Mouse (Mus musculus): ENCODE data around the gene Fam53b. TPM values are rescaled to one million over a fixed set of nuclear protein-coding genes. Genes with fewer than 3 reads are reported as not detected.
A peak's percentile ranks its signal among the peaks of the same experiment; 100 is the strongest.

Fam53b gene
- 10 to 100 TPM; 41.2 to 71.7 TPM for total RNA-seq (2021)
- long read RNA-seq, experiment 1, partial matches to known transcripts = 1 of 8 reads
- long read RNA-seq, experiment 1, other reads (novel, unspliced or antisense) = 4 of 8 reads
- long read RNA-seq, experiment 2, partial matches to known transcripts = 0 of 9 reads
- long read RNA-seq, experiment 2, other reads (novel, unspliced or antisense) = 5 of 9 reads

DNA sequence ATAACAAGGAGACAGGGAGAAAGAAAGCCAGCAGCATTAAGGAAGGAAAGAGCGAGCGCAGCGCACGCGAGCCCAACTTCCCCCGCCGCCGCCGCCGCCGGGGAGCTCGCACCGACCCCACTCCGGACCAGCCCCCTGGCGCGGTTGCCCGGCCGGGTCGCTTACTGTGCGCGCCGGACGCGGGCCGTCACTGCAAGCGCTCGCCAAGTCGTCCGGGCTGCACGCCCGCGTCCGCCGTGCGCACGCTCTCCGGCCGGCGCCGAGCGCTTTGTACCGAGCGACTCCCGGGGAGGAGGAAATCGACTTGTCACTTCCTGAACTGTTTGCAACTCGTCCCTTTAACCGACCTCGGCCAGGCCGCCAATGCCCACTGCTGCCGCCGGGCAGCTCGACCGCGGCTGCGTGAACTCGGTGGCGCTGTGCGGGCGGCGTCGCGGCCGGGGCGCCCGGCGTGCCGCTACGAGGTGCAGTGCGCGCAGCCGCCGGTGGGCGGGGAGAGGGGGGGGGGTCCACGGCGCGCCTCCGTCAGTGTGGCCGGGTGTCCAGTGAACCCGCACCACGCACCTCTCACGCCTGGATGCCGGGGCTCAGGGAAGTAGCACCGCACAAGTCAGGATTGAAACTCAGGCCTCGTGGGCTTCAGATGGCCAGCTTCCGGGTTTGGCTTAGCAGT is at the start of gene Fam53b:
Gene Fam53b (minus strand): TSS at position 471 of the 673 bp plus-strand sequence.
- DNase-seq (ENCODE audit: low spot score in 2 of 2) = peak; percentile 76 to 81

DNA sequence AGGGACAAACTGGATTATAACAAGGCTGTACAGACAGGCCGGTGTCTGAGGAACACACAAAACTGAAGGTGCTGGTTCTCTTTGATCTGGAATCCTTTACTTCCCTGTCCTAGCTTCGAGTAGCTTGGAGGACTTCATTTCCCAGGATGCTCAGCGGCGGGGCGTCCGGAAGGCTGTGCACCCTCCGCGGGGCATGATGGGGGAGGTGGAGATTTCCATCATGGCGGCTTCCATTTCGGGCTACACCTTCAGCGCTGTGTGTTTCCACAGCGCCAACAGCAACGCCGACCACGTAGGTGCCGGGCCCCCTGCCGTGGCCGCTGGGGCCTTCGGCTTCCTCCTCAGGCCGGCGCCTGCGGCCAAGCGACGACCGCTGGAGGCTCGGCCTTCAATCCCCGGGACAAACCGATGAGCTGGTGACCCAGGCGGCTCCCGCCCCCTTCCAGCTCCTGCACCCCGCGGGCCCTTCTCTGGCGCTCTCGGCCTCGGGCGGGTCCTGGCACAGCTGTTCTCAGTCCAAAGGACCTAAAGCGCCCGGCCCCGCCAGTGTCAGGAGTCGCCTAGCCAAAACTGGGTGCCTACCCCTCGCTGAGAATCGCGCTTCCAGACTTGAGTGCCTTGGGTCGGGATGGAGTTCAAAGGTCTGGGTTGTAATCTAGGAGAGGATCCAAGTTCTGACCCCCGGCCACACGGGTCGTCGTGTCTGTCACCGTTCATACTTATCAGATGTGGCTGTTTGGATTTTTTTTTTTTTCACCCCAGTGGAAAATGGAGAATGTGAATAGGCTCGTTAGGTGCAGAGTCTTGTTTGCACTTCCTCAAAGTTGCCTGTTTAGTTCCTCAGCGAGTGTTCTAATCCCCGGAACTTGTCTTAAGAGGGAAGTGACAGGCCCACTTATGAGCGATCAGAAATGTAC is 45.6 kb upstream of the Fam53b start, which contains the start of gene Abraxas2:
Gene Abraxas2 (plus strand): TSS at position 184 of the 917 bp plus-strand sequence.
- DNase-seq (ENCODE audit: low spot score in 2 of 2) = peak; percentile 84 to 87

DNA sequence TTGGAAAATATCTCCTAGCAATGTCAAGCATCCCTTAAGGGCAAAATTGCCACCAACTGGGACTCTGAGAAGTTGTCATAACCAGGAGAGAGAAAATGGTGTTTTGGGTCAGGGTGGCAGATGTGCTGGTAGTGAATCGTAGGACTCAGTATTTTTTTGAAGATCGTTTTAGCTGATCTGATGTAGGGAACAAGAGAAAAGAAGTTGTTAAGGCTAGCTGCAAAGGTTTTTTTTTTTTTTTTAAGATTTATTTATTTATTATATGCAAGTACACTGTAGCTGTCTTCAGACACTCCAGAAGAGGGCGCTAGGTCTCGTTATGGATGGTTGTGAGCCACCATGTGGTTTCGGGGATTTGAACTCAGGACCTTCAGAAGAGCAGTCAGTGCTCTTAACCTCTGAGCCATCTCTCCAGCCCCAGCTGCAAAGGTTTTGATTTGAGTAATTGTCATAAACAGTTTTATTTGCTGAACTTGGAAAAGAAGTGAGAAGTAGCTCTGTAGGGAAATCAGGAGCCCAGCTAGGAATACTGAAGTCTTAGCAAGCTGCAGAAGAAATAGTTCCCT is 44.4 kb upstream of the Fam53b start:
- DNase-seq (ENCODE audit: low spot score in 2 of 2) = no peak

DNA sequence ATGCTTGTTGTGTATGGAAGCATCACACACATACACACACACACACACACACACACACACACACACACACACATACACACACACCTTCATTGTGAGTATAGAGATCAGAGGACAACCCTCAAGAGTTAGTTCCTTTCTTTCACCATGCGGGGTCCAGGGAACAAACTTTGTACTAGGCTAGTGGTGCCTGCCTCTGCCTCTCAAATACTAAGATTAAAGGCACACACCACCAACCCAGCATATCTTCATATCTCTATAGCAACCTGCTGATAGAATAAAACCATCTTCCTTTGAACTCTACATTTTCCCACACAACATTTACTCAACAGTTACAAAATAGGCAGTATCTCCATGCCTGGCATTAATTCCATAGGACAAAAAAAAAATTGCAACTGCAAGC is 42.4 kb upstream of the Fam53b start:
- no peak for DNase-seq (ENCODE audit: low spot score in 2 of 2)

DNA sequence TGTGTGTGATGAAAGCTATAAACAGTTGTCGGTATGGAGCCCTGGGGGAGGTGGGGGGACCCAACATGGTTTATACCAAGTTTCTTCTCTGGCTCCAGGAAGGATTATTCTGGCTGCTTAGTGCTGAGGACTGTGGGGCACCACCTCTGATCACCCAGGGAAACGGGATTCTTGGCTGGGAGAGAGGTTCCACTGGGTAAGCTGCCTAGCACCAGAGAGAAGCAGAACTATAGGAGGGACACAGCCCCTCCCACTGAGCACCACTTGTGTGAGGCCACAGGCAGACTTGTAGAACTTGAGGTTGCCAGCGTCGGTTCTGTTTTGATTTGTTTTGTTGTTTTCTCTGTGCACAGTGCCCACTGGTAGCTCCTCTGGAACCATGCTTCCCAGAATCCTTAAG is 40.3 kb upstream of the Fam53b start:
- no peak for DNase-seq (ENCODE audit: low spot score in 2 of 2)

DNA sequence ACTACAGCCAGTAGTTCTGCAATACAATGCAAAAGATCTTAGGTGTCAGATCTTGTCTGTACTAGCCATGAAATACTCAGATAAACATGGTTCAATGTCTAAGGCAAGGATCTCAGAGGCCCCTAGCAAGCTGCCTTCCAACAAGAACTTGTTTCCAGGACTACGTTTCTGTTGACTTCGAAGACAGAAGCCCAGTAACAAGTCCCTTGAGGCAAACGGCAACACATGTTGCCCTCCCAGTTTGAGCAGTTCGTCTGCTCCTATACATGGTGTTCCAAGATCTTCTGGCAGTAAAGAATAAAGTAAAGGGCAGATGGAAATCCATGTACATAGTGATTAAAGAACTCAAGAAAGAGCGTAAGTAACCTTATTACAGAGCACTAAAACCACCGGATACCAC is 39.7 kb upstream of the Fam53b start:
- DNase-seq (ENCODE audit: low spot score in 2 of 2) = no peak

DNA sequence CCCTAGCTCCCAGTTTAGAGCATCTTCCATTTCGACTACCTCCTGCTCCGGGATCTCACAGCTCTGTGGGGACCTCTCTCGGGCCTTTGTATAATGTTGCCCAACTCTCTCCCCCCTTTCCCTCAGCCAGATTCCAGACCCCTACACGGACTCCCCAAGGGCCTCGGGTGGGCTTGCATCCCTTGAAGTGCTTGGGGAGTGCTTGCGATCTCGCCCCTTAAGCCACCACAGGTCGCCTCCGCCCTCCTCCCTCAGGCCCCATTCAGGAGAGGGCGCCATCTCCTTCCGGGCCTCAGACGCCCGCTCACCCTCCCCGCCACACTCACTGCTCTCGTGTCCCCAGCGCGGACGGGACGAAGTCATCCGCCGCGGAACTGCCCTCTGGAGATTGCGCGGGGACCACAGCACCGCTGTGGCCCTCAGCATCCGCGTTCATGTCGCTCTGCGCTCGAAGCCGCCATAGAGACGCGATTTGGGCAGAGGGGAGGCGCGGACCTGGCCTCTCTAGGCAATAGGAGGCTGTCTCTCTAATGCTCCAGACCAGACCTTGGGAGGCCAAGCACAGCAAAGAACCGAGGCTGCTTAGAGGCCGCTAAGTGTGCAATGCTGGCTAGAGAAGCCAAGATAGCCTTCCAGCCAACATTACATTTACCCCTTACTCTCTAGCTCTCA is 38.6 kb upstream of the Fam53b start, which contains the start of gene Eef1akmt2:
Gene Eef1akmt2 (minus strand): TSS at position 501 of the 672 bp plus-strand sequence.
- DNase-seq (ENCODE audit: low spot score in 2 of 2) = peak; percentile 69 to 70

DNA sequence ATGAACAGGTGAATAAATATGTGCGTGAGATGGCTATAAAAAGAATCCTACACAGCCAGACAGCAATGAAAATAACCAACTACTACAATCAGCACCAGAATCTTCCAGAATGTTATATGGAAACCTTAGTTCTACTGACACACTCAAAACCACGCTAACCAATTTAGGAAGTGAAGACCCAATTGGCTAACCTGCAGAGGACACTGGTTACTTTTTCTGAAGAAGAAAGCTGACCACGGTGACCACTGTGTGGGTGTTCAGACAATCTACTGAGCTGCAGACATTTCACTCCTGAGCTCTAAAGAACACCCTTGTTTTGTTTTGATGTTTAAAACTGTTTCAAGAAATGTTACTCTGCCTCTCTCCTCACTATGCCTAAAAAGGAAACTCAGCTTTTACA is 29.5 kb upstream of the Fam53b start:
- DNase-seq (ENCODE audit: low spot score in 2 of 2) = no peak

DNA sequence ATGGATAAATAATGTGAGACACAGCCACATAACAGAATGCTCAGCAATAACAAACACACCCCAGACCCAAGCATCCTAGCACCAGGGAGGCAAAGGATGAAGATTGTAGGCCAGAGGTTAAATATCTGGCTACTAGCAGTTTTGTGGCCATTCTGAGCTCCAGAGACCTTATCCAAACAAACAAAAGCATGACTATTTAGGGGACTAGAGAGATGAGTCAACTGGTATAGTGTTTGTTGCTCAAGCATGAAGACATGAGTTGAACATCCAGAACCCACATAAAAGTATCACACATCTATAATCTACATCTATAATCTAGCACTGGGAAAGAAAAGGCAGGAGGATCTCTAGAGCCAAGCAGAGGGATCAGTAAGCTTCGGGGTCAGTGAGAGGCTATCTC is 28.8 kb upstream of the Fam53b start:
- no peak for DNase-seq (ENCODE audit: low spot score in 2 of 2)

DNA sequence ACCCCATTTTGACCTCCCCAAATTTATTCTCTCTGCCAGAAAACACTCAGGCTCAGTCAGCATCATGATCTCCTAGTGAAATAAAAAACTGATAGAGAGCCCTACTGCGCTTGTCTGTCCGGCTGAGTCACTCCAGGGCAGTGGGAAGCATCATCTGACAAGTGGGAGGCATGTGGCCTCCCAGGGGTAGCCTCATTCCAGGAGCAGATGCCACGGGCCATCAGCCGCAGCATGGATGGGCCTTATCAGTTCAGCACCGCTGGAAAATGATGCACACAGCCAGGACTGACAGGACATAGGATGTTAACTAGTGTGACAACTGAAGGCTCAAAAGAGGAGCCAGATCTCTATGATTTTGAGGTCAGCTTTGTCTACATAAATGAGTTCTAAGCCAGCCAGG is 27.6 kb upstream of the Fam53b start:
- DNase-seq (ENCODE audit: low spot score in 2 of 2) = no peak

DNA sequence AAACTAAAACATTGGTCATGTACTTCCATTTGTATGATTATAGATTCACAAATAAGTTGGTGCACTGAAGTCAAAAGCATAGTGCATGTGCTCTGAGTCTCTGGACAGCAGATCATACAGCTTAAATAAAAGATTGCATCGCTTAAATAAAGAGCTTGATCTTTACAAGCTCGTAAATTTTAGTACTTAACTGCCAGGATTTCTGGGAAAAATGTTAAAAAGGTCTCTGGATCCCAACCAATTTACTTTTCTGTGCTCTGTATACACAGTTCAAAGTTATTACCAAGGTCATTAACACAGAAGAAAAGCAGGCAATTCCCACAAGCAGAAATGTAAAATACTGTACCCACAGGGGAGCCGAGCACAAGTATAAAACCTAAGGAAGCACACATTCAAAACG is 17.3 kb upstream of the Fam53b start:
- DNase-seq (ENCODE audit: low spot score in 2 of 2) = no peak

DNA sequence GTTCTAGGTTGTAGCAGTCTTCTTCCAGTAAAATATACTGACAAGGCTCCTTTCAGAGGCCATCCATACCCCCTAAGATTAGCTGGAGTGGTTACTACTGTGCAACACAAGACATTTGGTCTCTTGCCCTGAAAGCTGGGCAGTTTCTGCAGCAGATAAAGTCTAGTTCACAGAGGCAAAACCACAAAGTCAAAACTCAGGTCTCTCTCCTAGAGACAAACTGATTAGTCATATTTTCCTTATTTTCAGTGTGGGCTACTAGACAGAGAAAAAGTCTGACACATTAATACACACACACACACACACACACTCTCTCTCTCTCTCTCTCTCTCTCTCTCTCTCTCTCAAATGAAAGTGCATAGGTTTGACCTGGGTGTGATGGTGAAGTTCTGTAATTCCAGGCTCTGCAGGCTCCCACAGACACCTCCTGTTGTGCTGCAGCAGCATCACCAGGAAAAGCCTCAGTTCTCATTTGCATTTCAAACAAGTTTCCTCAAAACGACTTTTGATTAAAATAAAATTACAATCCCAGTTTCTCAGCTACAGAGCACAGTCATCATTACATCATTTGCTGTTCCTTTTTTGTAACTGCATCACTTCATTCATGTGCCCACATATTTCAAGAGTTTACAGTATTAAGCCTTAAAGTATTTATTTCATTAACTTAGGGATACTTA is 10.8 kb upstream of the Fam53b start:
- no peak for DNase-seq (ENCODE audit: low spot score in 2 of 2)

DNA sequence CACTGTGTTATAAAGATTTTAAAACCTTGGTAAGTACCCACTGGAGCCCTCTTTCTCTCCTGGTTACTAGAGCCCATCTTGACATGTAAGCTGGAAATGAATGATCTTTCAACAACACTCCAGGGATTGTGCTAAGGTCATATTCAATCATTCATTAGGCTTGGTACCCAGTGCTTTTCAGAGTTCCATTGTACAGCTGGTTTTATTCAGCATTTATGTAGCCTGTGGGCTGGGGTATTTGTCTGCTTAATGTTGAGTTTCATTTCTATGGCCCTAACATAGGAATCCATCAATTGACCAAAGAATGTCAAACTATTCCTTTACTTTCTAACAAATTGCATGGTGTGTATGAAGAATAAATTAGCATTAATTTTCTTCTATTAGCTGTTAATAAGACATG is 10.1 kb upstream of the Fam53b start:
- DNase-seq (ENCODE audit: low spot score in 2 of 2) = no peak

DNA sequence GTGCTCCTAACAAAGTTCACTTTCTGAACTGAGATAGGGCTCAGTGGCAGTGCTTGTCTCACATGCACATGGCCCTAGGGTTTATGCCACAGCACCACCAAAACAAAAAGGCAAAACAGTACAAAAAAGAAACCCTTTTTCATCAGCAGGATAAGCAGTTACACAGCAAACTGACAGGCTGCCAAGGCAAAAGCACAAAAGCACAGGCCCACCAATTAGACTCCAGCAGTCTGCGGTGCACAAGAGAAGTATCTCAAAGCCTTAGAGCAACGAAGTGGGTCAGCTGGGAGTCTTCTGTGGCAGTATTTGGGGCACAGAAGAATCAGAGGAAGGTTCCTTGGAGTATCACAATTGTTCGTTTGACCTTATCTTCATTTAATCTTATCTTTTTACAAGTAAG is 7.0 kb upstream of the Fam53b start:
- DNase-seq (ENCODE audit: low spot score in 2 of 2) = no peak

DNA sequence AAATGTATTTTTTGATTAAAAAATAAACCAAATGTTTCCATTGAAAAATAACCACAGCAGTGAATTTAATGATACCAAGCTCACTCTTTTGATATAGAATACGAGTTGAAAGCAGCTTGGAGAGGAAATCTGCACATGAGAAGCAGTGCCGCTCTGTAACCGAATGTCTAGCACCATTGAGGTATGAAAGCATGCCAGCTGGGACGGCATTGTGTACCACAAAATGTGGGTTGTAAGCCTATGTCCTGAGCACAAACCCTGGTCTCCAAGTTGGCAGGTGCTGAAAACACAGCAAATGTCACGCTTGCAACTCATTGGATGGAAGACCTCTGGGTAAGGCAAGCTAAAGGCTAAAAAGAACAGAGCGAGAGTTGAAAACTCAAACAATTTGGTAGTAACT is 3.4 kb upstream of the Fam53b start:
- DNase-seq (ENCODE audit: low spot score in 2 of 2) = no peak

DNA sequence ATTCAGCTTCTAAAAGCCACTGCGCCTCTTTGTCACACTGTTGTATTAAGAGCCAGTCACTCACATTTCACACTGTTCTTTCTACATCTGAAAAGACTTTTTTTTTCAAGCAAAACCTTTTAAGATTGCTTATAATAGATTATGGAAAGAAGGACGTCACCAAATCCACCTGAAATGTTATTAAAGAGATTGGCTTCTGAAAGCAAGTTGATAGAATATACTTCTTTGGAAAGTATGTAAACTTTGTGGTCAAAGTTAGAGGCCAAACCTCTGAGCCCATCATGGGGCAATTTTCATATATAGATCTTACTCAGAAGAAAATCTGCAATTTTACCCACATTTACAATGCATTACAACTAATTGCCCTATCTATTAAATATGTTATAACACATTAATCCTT is 2.8 kb upstream of the Fam53b start:
- DNase-seq (ENCODE audit: low spot score in 2 of 2) = no peak

DNA sequence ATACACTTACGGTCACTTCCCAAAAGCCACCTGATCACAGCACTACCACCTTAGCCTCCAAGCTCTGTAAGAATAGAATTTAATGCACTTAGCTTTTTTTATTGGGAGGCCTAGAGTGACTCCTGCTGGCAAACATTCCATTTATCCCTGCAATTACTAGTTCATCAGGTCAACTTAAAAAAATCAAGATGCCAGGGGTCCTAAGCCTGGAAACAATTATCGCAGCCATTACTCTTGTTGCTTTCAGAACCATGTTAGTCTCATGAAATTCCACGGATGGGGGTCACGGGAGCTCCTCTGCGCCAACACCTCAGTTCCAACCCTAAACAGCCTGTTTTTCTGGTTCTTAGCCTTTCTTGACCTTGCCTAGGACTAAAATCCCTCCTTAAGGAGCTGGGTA is 1.4 kb upstream of the Fam53b start:
- no peak for DNase-seq (ENCODE audit: low spot score in 2 of 2)

DNA sequence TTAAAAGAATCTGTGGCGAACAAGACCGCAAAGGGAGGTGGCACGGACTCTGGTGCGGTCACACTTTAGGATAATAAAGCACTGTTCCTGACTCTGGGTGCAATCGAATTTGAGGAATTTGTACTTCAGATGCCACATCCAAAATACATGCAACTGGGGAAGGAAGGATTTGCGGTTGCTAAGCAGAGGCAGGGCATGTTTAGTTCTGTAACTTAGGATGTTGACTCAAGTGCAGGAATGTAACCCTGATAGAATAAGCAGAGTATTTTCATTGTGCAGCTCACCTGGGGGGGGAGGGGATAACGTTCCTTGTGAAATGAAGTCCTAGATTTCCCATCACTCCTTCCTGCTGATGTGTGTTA is 384 bp upstream of the Fam53b start:
- no peak for DNase-seq (ENCODE audit: low spot score in 2 of 2)

DNA sequence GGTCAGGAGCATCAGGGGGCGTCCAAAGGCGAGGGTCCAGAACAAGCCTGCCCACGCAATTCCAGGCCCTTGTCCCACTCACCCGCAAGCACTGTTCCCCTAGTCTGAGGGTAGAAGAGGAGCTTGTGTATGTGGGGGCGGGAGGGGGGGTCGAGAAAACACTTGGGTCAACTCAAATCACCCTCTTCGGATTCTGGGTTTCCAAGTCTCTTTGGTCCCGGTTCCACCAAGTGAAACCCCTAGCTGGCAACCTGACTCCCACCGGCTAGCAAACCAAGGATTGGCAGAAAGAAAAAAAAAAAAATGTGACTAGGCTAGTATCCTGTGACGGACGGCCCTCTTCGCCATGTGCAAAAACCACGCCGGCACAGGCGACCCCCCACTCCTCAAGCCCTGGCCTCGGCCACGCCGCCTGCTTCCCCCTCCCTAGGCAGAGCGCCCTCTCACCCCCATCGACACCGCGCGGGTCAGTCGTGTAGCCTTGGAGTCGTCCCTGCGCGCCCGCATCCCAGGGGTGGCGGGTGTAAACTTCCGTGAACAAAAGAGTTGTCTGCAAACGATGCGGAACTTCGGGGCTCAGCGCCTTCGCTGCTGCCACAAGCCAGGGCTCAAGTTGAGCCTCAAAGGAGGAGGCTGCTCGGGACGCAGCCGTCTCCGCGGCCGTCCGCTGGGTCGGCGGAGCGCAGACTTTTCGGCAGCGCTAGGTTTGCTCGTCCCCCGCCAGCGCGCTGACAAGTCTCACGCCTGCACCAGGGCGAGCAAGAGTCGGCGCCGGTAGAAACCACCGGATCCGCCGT is 869 bp downstream of the Fam53b start:
- DNase-seq (ENCODE audit: low spot score in 2 of 2) = peak; percentile 62 to 70

Measured in adrenal gland, adult 18-20 months (tissue).